Mouse (Mus musculus): ENCODE results near the gene Cav1. TPM values are rescaled to one million over a fixed set of nuclear protein-coding genes. Genes with fewer than 3 reads are reported as not detected.

The Cav1 gene
- polyA plus RNA-seq, 1 experiment = not detected

DNA sequence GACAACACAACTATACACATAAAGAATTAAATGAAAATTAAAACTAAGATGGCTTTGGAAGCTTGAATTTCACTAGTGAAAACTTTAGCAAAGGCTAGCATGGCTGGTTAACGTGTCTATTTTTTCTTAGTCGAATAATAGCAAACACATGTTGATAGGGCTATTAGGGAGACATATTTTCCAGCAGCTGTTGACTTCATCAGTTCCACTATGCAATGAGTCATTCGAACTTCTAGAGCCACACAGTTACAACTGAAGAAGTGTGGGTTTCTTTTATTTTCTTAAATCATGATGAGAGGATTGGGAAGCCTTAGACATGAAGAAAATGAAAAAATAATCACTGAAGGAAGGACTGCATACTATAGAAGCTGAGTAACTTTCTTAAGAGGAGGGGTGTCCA, 41.9 kb downstream of the Cav1 start:
- TF ChIP-seq CTCF (IDR thresholded peaks at IDR 0.05; ENCODE audit: insufficient read depth, low read depth, low read length) = no peak
- no peak for TF ChIP-seq POLR2A (IDR thresholded peaks at IDR 0.05; ENCODE audit: insufficient read depth, low read depth, low read length)
- H3K27ac ChIP-seq (ENCODE audit: insufficient read depth, low read depth, low read length) = no peak overlapping the region
- WGBS = 60% methylated on average over 3 of the region's 3 CpGs
- H3K4me3 ChIP-seq (ENCODE audit: insufficient read depth, low read depth, low read length) = no peak overlapping the region
- H3K4me1 ChIP-seq (ENCODE audit: control insufficient read depth, insufficient read depth, low read length) = no peaks in the 10 kb centered on the region

- WGBS = 95% methylated on average over 5 of the region's 5 CpGs
- TF ChIP-seq CTCF (IDR thresholded peaks at IDR 0.05; ENCODE audit: insufficient read depth, low read depth, low read length) = no peak
- no peak for TF ChIP-seq POLR2A (IDR thresholded peaks at IDR 0.05; ENCODE audit: insufficient read depth, low read depth, low read length)
- Histone ChIP-seq H3K4me3 (ENCODE audit: insufficient read depth, low read depth, low read length) (no peak overlapping the region), H3K27ac (ENCODE audit: insufficient read depth, low read depth, low read length) (no peak overlapping the region), H3K4me1 (ENCODE audit: control insufficient read depth, insufficient read depth, low read length) (no peaks in the 10 kb centered on the region)
Observed at GRCm38 (mm10) chr6:17350803-17351202, 44.7 kb downstream of the Cav1 start.

- 14% methylated on average over 6 of the region's 6 CpGs for WGBS
- Histone ChIP-seq H3K27ac (ENCODE audit: insufficient read depth, low read depth, low read length) (no peak overlapping the region), H3K4me1 (ENCODE audit: control insufficient read depth, insufficient read depth, low read length) (no peaks in the 10 kb centered on the region), H3K4me3 (ENCODE audit: insufficient read depth, low read depth, low read length) (no peak overlapping the region)
- TF ChIP-seq POLR2A (IDR thresholded peaks at IDR 0.05; ENCODE audit: insufficient read depth, low read depth, low read length) (no peak), CTCF (IDR thresholded peaks at IDR 0.05; ENCODE audit: insufficient read depth, low read depth, low read length) (no peak)
Observed at GRCm38 (mm10) chr6:17358896-17359690, 53.0 kb downstream of the Cav1 start.

GRCm38 (mm10) chr6:17362771-17363170, 56.6 kb downstream of the Cav1 start:
- TF ChIP-seq POLR2A (IDR thresholded peaks at IDR 0.05; ENCODE audit: insufficient read depth, low read depth, low read length) (no peak), CTCF (IDR thresholded peaks at IDR 0.05; ENCODE audit: insufficient read depth, low read depth, low read length) (no peak)
- Histone ChIP-seq H3K4me3 (ENCODE audit: insufficient read depth, low read depth, low read length) (no peak overlapping the region), H3K4me1 (ENCODE audit: control insufficient read depth, insufficient read depth, low read length) (no peaks in the 10 kb centered on the region), H3K27ac (ENCODE audit: insufficient read depth, low read depth, low read length) (no peak overlapping the region)
- 39% methylated on average over 3 of the region's 3 CpGs for WGBS

GRCm38 (mm10) chr6:17363446-17364179, 57.5 kb downstream of the Cav1 start:
- Histone ChIP-seq H3K4me3 (ENCODE audit: insufficient read depth, low read depth, low read length) (no peak overlapping the region), H3K4me1 (ENCODE audit: control insufficient read depth, insufficient read depth, low read length) (no peaks in the 10 kb centered on the region), H3K27ac (ENCODE audit: insufficient read depth, low read depth, low read length) (no peak overlapping the region)
- no peak for TF ChIP-seq CTCF (IDR thresholded peaks at IDR 0.05; ENCODE audit: insufficient read depth, low read depth, low read length)
- no peak for TF ChIP-seq POLR2A (IDR thresholded peaks at IDR 0.05; ENCODE audit: insufficient read depth, low read depth, low read length)
- 86% methylated on average over 17 of the region's 17 CpGs for WGBS

- Histone ChIP-seq H3K27ac (ENCODE audit: insufficient read depth, low read depth, low read length) (no peak overlapping the region), H3K4me3 (ENCODE audit: insufficient read depth, low read depth, low read length) (no peak overlapping the region), H3K4me1 (ENCODE audit: control insufficient read depth, insufficient read depth, low read length) (no peaks in the 10 kb centered on the region)
- TF ChIP-seq POLR2A (IDR thresholded peaks at IDR 0.05; ENCODE audit: insufficient read depth, low read depth, low read length) = no peak
- no peak for TF ChIP-seq CTCF (IDR thresholded peaks at IDR 0.05; ENCODE audit: insufficient read depth, low read depth, low read length)
- 92% methylated on average over 5 of the region's 5 CpGs for WGBS
Observed at GRCm38 (mm10) chr6:17374326-17374725, 68.2 kb downstream of the Cav1 start.

DNA sequence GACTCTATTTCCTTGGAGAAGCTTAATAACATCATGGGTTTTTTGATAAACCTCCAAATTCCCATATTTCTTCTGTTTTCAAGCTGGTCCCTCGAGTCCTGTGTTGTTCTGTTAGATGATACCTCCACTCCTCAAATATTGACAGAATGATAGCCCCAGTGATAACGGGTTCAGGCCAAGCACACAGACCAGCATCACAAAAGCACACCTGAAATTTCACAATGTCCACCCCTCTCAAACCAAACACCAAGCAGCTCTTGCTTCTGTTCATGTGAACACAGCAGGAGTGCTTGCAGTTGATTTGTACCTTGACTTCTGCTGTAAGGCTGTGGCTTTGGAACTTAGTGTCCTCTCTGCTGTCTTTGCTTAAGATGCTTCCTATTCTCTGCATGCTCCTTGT, 71.2 kb downstream of the Cav1 start:
- Histone ChIP-seq H3K4me3 (ENCODE audit: insufficient read depth, low read depth, low read length) (no peak overlapping the region), H3K4me1 (ENCODE audit: control insufficient read depth, insufficient read depth, low read length) (no peaks in the 10 kb centered on the region), H3K27ac (ENCODE audit: insufficient read depth, low read depth, low read length) (no peak overlapping the region)
- WGBS = 93% methylated on average over 2 of the region's 2 CpGs
- no peak for TF ChIP-seq CTCF (IDR thresholded peaks at IDR 0.05; ENCODE audit: insufficient read depth, low read depth, low read length)
- TF ChIP-seq POLR2A (IDR thresholded peaks at IDR 0.05; ENCODE audit: insufficient read depth, low read depth, low read length) = no peak

DNA sequence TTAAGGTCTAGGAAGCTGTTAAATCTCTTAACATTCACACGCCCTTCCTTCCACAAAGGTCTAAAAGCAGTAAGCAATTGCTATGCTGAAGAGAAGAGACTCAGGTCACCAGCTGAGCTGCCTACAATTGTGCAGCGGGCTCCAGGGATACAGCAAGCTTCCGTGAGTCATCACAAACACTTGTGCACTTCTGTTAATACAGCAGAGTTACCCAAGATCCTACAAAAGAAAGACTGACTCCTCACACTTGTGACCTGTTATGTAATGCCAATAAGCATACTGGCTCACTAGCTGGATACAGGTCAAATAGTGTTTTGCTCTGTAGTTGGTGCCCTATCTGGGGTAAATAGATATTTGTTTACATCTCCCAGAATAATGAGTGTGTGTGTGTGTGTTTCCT, 74.0 kb downstream of the Cav1 start:
- no peaks in the 10 kb centered on the region for H3K4me1 ChIP-seq (ENCODE audit: control insufficient read depth, insufficient read depth, low read length)
- no peak for TF ChIP-seq CTCF (IDR thresholded peaks at IDR 0.05; ENCODE audit: insufficient read depth, low read depth, low read length)
- H3K27ac ChIP-seq (ENCODE audit: insufficient read depth, low read depth, low read length) = no peak overlapping the region
- no peak overlapping the region for H3K4me3 ChIP-seq (ENCODE audit: insufficient read depth, low read depth, low read length)
- WGBS = 45% methylated on average over 3 of the region's 3 CpGs

DNA sequence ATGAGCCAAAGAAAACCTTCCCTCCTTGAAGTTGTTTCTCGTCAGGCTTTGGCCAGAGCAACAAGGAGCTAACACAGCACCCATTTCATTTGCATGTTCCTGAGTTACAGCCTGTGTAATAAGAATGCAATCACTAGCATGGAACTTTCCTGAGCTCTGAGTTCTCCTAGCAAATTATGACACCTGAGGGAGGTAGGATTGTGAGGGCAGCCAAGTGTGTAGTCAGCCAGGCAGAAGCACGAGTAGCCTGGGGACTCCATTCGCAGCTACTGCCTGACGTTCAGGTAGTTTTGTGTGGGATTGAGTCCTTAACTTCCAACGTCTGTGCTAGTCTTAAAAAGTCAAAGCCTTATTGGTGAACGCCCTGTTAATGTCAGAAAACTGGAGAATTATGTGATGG, 75.6 kb downstream of the Cav1 start:
- WGBS = 78% methylated on average over 6 of the region's 6 CpGs
- no peak for TF ChIP-seq POLR2A (IDR thresholded peaks at IDR 0.05; ENCODE audit: insufficient read depth, low read depth, low read length)
- no peak for TF ChIP-seq CTCF (IDR thresholded peaks at IDR 0.05; ENCODE audit: insufficient read depth, low read depth, low read length)
- Histone ChIP-seq H3K4me1 (ENCODE audit: control insufficient read depth, insufficient read depth, low read length) (no peaks in the 10 kb centered on the region), H3K27ac (ENCODE audit: insufficient read depth, low read depth, low read length) (no peak overlapping the region), H3K4me3 (ENCODE audit: insufficient read depth, low read depth, low read length) (no peak overlapping the region)
